Mouse (Mus musculus) spleen, postnatal 0 days (tissue): ENCODE results near the gene Ube4a. TPM values are rescaled to one million over a fixed set of nuclear protein-coding genes. Genes with fewer than 3 reads are reported as not detected.

Experiments used
- polyA plus RNA-seq: library from polyadenylated mRNA; unstranded; fragments of >200 nt; fragmentation: Nextera tagmentation; extraction: Ambion mirVana; gene quantifications from 2 replicates; pipeline ENCODE4 v1.2.1, GENCODE M21; 2015

The Ube4a gene
- 10.6 and 11.0 TPM in 2 replicates for polyA plus RNA-seq

GRCm38 (mm10) chr9:44965126-44965832, at the start of gene Ube4a:
TSS of gene Ube4a (minus strand) at chr9:44965600.

DNA sequence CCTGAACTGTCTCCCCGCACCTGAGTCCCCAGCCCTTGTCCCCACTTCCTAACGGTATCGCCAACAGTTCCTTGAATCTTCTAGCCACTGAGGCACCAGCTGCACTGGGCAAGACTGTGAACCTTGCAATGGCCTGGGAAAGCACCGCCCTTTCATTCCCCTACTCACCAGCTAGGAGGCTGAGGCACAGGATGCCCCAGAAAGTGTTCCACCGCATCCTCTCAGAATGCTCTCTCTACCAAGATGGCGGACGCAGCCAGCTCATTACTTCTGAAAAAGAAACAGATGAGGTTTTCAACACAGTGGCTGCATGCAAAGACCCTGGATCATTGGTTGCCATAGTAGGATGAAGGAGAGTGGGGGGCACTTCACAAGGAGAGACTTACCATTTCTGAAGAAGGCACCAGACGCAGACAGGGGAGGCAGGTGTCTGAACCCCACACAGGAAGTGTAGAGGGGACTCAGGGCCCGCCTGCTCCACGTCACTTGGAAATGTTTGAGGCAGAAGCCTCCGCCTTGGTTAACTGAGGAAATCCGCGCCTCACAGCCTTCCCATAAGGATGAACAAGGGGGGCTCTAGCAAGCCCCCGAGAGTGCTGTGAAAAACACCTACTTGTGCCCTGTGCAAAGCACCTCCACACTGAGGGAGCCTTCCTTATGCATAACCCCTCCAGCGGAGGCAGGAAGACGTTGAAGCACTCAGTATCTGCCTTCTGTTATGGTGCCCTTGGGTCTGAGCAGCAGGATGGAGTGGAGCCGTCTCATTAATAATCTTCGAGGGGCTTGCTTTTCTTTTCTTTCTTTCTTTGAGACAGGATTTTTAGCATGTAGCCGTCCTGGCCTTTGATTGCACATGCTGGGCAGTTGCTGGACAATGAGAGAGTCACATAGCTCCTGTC, 44.0 kb upstream of the Ube4a start, which contains the start of gene Cd3e:
TSS of gene Cd3e (minus strand) at position 448 of the 899 bp plus-strand sequence.

GRCm38 (mm10) chr9:44981676-44982075, 16.3 kb upstream of the Ube4a start, which contains the start of gene Cd3d:
TSS of gene Cd3d (plus strand) at chr9:44981786.

DNA sequence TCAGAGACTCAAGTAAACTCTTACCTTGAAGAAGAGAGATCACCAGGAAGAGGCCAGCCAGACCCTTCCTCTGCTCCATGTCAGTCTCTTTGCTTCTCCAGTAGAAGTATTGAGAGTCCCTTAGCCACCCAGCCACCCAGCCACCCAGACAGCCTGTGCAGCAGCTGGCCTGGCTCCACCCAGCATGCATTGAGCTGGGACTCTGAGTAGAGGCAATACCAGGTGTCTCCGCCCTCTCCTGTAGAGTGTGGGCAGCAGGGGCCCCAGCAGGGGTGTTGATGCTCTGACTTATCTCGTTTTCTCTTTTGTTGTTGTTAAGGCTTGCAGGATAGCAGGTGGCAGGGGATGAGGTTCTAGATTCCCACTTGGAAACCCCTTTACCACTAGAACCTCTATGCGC, 14.8 kb upstream of the Ube4a start, which contains the start of gene Cd3g:
TSS of gene Cd3g (minus strand) at position 190 of the 400 bp plus-strand sequence.

GRCm38 (mm10) chr9:44920374-44921122, 44.9 kb downstream of the Ube4a start, which contains the start of gene Atp5l:
TSS of gene Atp5l (minus strand) at chr9:44920742.

GRCm38 (mm10) chr9:44881221-44881871, 84.1 kb downstream of the Ube4a start, which contains the start of gene Kmt2a:
TSS of gene Kmt2a (minus strand) at chr9:44881296.

Other genes starting within 250 kb of the Ube4a start
- 4.4 and 7.2 TPM in 2 replicates for gene Phldb1, start 230.4 kb downstream of the Ube4a start, polyA plus RNA-seq
- 57.4 and 64.7 TPM in 2 replicates for gene Arcn1, start 197.8 kb downstream of the Ube4a start, polyA plus RNA-seq
- gene Ift46, start 197.7 kb downstream of the Ube4a start, polyA plus RNA-seq: 24.8 and 31.0 TPM in 2 replicates
- gene Tmem25, start 166.3 kb downstream of the Ube4a start, polyA plus RNA-seq: 0.15 and 0.20 TPM in 2 replicates
- 0.29 and 0.34 TPM in 2 replicates for gene Ttc36, start 162.5 kb downstream of the Ube4a start, polyA plus RNA-seq
- 6.8 and 7.2 TPM in 2 replicates for gene Kmt2a, start 84.3 kb downstream of the Ube4a start, polyA plus RNA-seq
- gene Atp5l, start 44.9 kb downstream of the Ube4a start, polyA plus RNA-seq: 750 and 762 TPM in 2 replicates
- 1.8 and 3.4 TPM in 2 replicates for gene Cd3g, start 14.8 kb upstream of the Ube4a start, polyA plus RNA-seq
- 4.1 and 4.5 TPM in 2 replicates for gene Cd3d, start 16.2 kb upstream of the Ube4a start, polyA plus RNA-seq
- gene Cd3e, start 44.0 kb upstream of the Ube4a start, polyA plus RNA-seq: 0.52 and 0.79 TPM in 2 replicates
- gene Mpzl2, start 74.2 kb upstream of the Ube4a start, polyA plus RNA-seq: 0.42 and 0.55 TPM in 2 replicates
- gene Mpzl3, start 89.6 kb upstream of the Ube4a start, polyA plus RNA-seq: 0.70 and 1.1 TPM in 2 replicates
- gene Jaml, start 113.6 kb upstream of the Ube4a start, polyA plus RNA-seq: 10.2 and 10.3 TPM in 2 replicates
- gene Scn2b, start 152.2 kb upstream of the Ube4a start, polyA plus RNA-seq: 0.38 and 0.42 TPM in 2 replicates
- gene Scn4b, start 172.8 kb upstream of the Ube4a start, polyA plus RNA-seq: 0.19 and 0.24 TPM in 2 replicates
- gene BC049352, start 216.4 kb upstream of the Ube4a start, polyA plus RNA-seq: 0.28 and 0.34 TPM in 2 replicates
- gene Tmprss4, start 238.5 kb upstream of the Ube4a start, polyA plus RNA-seq: 0.12 TPM in 1 of 2 replicates, not detected in the other